Mouse (Mus musculus): ENCODE measurements around the gene Rex1bd. TPM values are rescaled to one million over a fixed set of nuclear protein-coding genes. Genes with fewer than 3 reads are reported as not detected.
A peak's percentile ranks its signal among the peaks of the same experiment; 100 is the strongest.

Gene Rex1bd
- polyA plus RNA-seq, 1 experiment from 2014 or later = 145 TPM

- Histone ChIP-seq H3K36me3 (no peaks in the 10 kb centered on the region), H3K4me3 (peak overlapping the region; percentile 57), H3K9ac (peak overlapping the region; percentile 51), H3K4me1 (peaks cover 72% of the 10 kb centered on the region), H3K4me2 (replicated peaks) (peak overlapping the region; percentile 86), H3K27me3 (peaks cover 91% of the 10 kb centered on the region), H3K27ac (no peak overlapping the region), H3K9me3 (no peaks in the 10 kb centered on the region)
- ATAC-seq (ENCODE audit: insufficient number of reproducible peaks, insufficient read depth, low FRiP score, low TSS enrichment) = no peak
- WGBS = 9% methylated on average over 12 of the region's 12 CpGs
Observed at GRCm38 (mm10) chr8:70495771-70496062, 10.8 kb downstream of the Rex1bd start.

DNA sequence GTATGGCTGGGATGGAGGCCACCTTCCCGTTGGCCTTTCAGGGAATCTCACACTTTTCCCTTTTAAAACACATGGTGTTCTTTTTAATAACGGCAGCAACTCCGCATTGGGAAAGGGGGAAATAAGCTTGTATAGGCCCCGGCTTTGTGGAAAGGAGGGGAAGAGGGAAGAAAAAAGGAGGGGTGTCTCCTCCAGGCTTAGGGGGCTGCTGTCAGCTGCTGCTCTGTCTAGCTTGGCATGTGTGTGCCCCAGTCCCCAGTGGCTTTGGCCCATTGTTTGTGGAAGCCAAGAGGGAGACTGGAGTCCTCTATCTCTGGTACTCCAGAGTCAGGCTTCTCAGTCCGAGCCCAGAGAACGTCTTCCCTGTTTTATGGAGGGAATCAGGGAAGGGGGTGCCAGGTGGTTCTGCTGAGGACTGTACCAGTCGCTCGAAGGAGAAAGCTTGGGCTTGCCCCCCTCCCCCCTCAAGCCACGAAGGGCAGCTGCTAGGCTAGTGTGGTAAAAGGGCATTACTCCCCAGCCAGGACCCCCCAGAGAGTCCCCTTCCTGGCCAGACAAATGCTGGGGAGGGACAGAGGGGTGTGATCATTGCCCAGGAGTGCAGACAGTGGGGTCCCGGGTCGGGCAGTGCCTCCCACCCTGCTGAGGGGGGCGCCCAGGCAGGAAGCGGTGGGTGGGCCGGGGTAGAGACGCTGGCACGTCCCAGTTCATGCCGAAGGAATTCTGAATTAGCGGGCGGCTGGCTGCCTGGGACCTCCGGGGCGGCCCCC, 11.4 kb downstream of the Rex1bd start:
- Histone ChIP-seq H3K4me3 (peak overlapping the region; percentile 57), H3K27ac (no peak overlapping the region), H3K36me3 (no peaks in the 10 kb centered on the region), H3K9me3 (no peaks in the 10 kb centered on the region), H3K9ac (peak overlapping the region; percentile 51), H3K4me2 (replicated peaks) (peak overlapping the region; percentile 86), H3K4me1 (peaks cover 72% of the 10 kb centered on the region), H3K27me3 (peaks cover 91% of the 10 kb centered on the region)
- 3% methylated on average over 21 of the region's 21 CpGs for WGBS
- no peak for ATAC-seq (ENCODE audit: insufficient number of reproducible peaks, insufficient read depth, low FRiP score, low TSS enrichment)

- Histone ChIP-seq H3K4me2 (replicated peaks) (peak overlapping the region; percentile 86), H3K9ac (peak overlapping the region; percentile 73; the same call in 1 of the 2 replicates), H3K4me3 (peak overlapping the region; percentile 57), H3K9me3 (no peaks in the 10 kb centered on the region), H3K27ac (0 out of 2 replicates have a peak overlapping the region, but pooled peaks have one; percentile 36), H3K27me3 (peaks cover 91% of the 10 kb centered on the region), H3K36me3 (no peaks in the 10 kb centered on the region), H3K4me1 (peaks cover 72% of the 10 kb centered on the region)
- 1% methylated on average over 28 of the region's 28 CpGs for WGBS
- no peak for ATAC-seq (ENCODE audit: insufficient number of reproducible peaks, insufficient read depth, low FRiP score, low TSS enrichment)
Observed at GRCm38 (mm10) chr8:70494416-70494945, 12.1 kb downstream of the Rex1bd start.

DNA sequence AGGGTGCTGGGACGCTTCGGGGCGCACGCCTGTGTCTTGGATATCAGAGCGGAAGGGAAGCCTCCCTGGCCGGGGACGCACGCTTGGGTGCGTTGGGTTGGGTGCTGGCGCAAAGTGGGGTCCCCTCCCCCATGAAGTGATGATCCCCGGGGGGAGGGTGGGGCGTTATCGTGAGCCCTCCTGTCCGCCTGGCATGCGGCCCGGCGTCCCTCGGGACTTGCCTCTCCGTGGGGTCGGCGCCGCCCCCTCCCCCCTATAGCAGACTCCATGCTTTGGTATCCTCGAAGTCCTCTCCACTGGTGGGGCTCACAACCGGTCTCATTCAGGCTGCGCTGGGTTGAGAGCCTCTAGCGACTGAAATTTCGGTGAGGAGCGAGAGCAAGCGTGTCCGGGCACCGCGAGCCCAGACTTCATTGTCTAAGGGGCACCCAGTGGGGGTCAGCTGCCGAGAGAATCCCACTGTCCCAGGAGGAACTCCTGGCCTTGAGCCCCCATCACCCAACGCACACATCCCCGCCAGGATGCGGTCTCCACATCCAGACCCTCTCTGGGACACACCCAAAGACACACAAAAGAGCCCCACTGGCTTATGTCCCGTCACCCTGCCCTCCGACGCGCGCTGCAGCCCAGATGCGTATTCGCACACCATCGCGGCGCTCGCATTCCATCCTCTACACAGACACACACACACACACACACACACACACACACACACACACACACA, 12.7 kb downstream of the Rex1bd start:
- peak overlapping the region; percentile 73 for H3K9ac ChIP-seq
- H3K27me3 ChIP-seq = peaks cover 93% of the 10 kb centered on the region
- 1% methylated on average over 47 of the region's 47 CpGs for WGBS
- no peaks in the 10 kb centered on the region for H3K9me3 ChIP-seq
- H3K27ac ChIP-seq = peak overlapping the region; percentile 36; the same call in 1 of the 2 replicates
- H3K4me1 ChIP-seq = peaks cover 72% of the 10 kb centered on the region
- no peaks in the 10 kb centered on the region for H3K36me3 ChIP-seq
- peak overlapping the region; percentile 86 for H3K4me2 ChIP-seq (replicated peaks)
- ATAC-seq (ENCODE audit: insufficient number of reproducible peaks, insufficient read depth, low FRiP score, low TSS enrichment) = no peak
- peak overlapping the region; percentile 57 for H3K4me3 ChIP-seq

- H3K27ac ChIP-seq = peak within 1 kb of the TSS; percentile 50; the same call in 1 of the 2 replicates
- H3K4me3 ChIP-seq = peak within 1 kb of the TSS; percentile 57
- H3K9me3 ChIP-seq = no peaks in the 10 kb centered on the region
- H3K9ac ChIP-seq = peak within 1 kb of the TSS; percentile 73
- peaks cover 79% of the 10 kb centered on the region for H3K4me1 ChIP-seq
- H3K4me2 ChIP-seq (replicated peaks) = peak within 1 kb of the TSS; percentile 86
- under 1% methylated on average over 65 of the region's 93 CpGs for WGBS
- no peak for ATAC-seq (ENCODE audit: insufficient number of reproducible peaks, insufficient read depth, low FRiP score, low TSS enrichment)
- H3K36me3 ChIP-seq = no peaks in the 10 kb centered on the region
- H3K27me3 ChIP-seq = peaks cover 93% of the 10 kb centered on the region
Observed at GRCm38 (mm10) chr8:70492664-70493640, 13.6 kb downstream of the Rex1bd start, which contains the start of gene Crlf1. Gene Crlf1, plus strand, starts transcription at chr8:70493158.

- Histone ChIP-seq H3K27me3 (peaks cover 96% of the 10 kb centered on the region), H3K9me3 (no peaks in the 10 kb centered on the region), H3K9ac (peak overlapping the region; percentile 28), H3K27ac (peak overlapping the region; percentile 63), H3K4me1 (peaks cover 91% of the 10 kb centered on the region), H3K4me2 (replicated peaks) (peak overlapping the region; percentile 86; the same call in 1 of the 2 replicates), H3K4me3 (0 out of 2 replicates have a peak overlapping the region, but pooled peaks have one; percentile 10), H3K36me3 (no peaks in the 10 kb centered on the region)
- no peak for ATAC-seq (ENCODE audit: insufficient number of reproducible peaks, insufficient read depth, low FRiP score, low TSS enrichment)
- 2% methylated on average over 20 of the region's 20 CpGs for WGBS
Observed at GRCm38 (mm10) chr8:70490880-70491495, 15.6 kb downstream of the Rex1bd start.

- no peaks in the 10 kb centered on the region for H3K36me3 ChIP-seq
- ATAC-seq (ENCODE audit: insufficient number of reproducible peaks, insufficient read depth, low FRiP score, low TSS enrichment) = no peak
- H3K4me2 ChIP-seq (replicated peaks) = peak overlapping the region; percentile 86; the same call in 1 of the 2 replicates
- H3K27me3 ChIP-seq = peaks cover 96% of the 10 kb centered on the region
- H3K9me3 ChIP-seq = no peaks in the 10 kb centered on the region
- peak overlapping the region; percentile 20; the same call in 1 of the 2 replicates for H3K9ac ChIP-seq
- peak overlapping the region; percentile 63 for H3K27ac ChIP-seq
- 10% methylated on average over 10 of the region's 10 CpGs for WGBS
- H3K4me3 ChIP-seq = 0 out of 2 replicates have a peak overlapping the region, but pooled peaks have one; percentile 10
- H3K4me1 ChIP-seq = peaks cover 85% of the 10 kb centered on the region
Observed at GRCm38 (mm10) chr8:70490061-70490879, 16.3 kb downstream of the Rex1bd start.

DNA sequence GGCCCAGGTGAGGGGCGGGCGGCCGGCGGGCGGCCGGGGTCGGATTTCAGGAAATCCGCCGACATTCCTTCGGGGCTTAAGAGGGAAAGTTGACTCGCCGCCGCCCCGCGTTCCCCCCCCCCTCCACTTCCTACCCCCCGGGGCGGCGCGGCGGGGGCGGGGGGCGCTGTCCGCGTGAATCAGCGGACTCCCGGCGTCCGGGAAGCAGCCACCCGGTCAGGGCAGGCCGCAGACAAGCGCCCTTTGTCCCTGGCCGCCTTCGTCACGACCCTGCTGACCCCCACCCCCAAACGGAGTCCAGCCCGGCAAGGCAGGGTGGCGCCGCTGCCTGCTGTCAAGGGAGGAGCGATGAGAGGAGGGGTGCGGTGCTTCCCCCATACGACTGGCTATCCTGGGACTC, 17.0 kb downstream of the Rex1bd start:
- H3K27ac ChIP-seq = peak overlapping the region; percentile 31; the same call in 1 of the 2 replicates
- no peak for ATAC-seq (ENCODE audit: insufficient number of reproducible peaks, insufficient read depth, low FRiP score, low TSS enrichment)
- H3K4me3 ChIP-seq = peak overlapping the region; percentile 30
- peak overlapping the region; percentile 72 for H3K4me2 ChIP-seq (replicated peaks)
- no peaks in the 10 kb centered on the region for H3K36me3 ChIP-seq
- H3K9me3 ChIP-seq = no peaks in the 10 kb centered on the region
- peak overlapping the region; percentile 36; the same call in 1 of the 2 replicates for H3K9ac ChIP-seq
- H3K27me3 ChIP-seq = peaks cover 92% of the 10 kb centered on the region
- under 1% methylated on average over 23 of the region's 41 CpGs for WGBS
- H3K4me1 ChIP-seq = peaks cover 79% of the 10 kb centered on the region

DNA sequence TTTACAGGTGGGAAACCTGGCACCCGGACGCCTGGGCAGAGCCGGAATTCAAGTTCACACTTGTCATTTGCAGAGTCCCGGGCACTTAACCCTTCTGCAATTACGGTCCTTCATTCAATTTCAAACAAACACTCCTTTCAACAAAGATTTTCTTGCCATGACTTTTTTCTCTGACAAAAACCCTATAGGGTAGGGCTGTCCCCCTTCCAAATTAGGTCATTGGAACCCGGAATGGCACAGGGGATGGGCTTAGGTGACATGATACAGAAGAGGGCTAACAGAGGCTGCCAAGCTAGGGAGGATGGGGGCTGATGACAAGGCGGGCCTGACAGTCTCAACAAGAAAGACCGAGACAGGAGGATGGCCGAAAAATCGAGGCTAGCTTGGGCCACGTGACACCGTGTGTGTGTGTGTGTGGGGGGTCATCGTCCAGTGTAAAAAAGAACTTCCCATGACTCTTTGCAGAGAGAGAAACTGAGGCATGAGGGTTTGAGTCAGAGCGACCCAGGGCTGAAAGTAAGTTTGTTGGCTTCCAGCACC, 17.6 kb downstream of the Rex1bd start:
- Histone ChIP-seq H3K36me3 (no peaks in the 10 kb centered on the region), H3K4me2 (replicated peaks) (peak overlapping the region; percentile 72), H3K4me3 (peak overlapping the region; percentile 30), H3K9me3 (no peaks in the 10 kb centered on the region), H3K27me3 (peaks cover 87% of the 10 kb centered on the region), H3K4me1 (peaks cover 73% of the 10 kb centered on the region), H3K27ac (peak overlapping the region; percentile 31), H3K9ac (peak overlapping the region; percentile 36; the same call in 1 of the 2 replicates)
- ATAC-seq (ENCODE audit: insufficient number of reproducible peaks, insufficient read depth, low FRiP score, low TSS enrichment) = no peak
- WGBS = under 1% methylated on average over 14 of the region's 14 CpGs

Data from embryonic facial prominence, embryonic 12.5 days (tissue).